Mouse (Mus musculus): ENCODE measurements around the gene Irf2bp2.
"Not testable (repeated sequence)": the region's sequence is repeated elsewhere in the genome, so short reads cannot be mapped to it uniquely, and the experiment has no call there.

Gene Irf2bp2

DNA sequence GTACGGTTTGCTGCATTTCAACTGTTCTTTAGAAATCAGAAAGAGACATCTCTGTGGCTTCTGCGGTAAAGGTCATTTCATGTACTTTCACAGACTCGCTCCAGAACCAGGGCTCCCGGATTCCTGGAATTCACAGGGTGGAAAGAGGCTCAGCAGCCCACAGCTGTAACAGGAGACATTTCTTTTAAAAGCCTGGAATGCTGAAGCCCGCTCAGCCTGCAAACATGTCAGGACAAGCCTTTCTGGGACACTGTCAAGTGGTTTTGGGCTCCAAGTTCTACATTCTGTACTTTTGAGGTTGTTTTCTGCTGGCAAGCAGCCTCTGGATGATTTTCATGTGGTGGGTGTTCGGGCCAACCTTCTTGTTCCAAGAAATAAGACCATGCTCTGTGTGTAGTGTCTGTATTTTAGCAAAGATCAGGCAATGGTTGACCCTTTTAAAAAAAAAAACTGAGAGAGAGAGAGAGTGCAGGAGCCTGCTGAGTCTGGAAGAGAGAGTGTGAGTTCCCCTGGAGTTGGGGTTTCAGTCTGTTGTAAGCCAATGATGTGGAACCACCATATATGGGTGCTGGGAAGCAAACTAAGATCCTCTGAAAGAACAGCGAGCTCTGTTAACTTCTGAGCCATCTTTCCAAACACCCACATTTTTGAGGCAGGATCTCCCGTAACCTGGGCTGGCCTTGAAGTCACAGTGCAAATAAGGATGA lies 9.6 kb upstream of the Irf2bp2 start:
- no peak for DNase-seq (ENCODE audit: low read depth in 1 of 2, low spot score in 2 of 2)

DNA sequence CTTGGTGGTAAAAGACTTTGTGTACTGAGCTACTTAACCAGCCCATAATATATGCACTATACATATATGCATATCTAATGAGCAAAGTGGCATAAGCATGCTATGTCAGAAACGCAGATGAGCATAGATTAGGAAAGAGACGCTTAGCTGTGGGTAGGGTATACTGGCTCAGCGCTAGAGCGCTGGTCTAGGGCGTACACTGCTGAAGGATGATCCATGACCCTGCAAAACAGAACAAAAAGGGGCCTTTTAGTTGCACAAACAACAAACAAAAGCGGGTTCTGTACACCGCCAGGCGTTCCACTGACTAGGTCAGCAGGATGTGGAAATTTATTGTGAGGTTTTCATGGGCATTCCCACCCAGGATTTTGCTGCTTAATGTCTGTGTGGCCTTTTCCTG lies 8.9 kb upstream of the Irf2bp2 start:
- no peak for DNase-seq (ENCODE audit: low read depth in 1 of 2, low spot score in 2 of 2)

DNA sequence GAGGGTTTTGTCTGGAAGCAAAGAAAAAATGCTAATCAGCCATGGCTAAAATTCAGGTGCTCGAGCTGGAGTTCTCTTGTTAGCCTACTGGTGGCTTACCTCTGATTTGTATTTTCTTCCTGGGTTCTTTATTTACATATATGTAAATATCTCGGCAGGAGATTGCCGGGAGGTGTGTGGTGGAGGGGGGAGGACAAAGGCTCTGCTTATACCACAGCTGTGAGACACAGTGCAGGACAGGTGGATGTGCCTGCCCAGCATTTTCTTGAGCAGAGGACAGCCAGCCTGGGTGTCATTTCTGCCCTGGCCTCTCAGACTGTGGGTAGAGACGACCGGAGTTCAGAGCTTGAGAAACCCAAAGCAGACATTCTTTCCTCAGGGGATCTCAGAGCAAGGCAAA lies 7.5 kb upstream of the Irf2bp2 start:
- no peak for DNase-seq (ENCODE audit: low read depth in 1 of 2, low spot score in 2 of 2)

DNA sequence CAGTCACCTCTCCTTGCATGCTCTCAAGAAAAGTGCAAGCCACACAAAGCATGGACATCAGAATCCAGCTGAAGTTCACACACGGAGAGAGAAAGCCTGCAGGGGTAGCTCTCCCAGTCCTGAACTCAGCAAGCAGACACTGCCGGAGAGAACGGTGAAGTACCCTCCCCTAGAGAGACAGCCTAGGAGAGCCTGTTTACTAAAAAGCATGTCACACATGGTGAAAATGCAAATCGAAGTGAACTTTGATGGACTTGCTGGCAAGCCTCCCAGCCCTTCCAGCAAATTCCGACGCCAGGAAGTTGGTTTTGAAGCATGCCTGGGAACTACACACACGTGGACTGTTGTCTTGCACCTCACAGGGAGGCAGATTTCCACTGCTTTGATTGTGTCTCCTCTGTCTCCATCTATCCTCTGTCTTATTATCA lies 7.0 kb upstream of the Irf2bp2 start:
- no peak for DNase-seq (ENCODE audit: low read depth in 1 of 2, low spot score in 2 of 2)

DNA sequence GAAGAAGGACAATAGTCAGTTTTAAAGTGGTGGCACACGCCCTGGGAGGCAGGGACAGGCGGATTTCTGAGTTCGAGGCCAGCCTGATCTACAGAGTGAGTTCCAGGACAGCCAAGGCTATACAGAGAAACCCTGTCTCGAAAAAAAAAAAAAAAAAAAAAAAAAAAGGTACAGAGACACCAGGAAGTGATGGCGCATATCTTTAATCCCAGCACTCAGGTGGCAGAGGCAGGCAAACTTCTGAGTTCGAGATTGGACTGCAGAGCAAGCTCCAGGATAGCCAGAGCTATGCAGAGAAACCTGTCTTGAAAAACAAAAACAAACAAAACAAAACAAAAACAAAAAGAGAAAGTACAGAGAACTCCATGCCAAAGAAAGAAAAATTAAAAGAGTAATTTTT lies 6.6 kb upstream of the Irf2bp2 start:
- DNase-seq (ENCODE audit: low read depth in 1 of 2, low spot score in 2 of 2), result not testable (repeated sequence)

DNA sequence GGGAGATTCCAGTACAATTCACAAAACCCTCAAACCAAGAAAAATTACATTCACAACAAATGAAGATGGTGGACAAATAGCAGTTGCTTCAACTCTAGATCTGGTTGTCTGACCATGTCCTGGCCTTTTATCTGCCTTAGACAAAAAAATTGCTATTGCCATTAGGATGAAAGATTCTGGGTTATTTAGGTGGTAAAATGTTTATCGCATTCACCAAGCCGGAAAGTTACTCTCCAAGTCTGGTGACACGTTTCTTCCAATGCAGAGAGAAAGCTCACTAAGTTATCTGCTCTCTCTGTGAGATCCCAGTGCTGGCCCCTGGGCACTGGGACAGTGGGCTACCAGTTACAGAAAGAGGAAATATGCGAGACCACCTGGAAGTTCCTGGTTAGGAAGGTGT lies 5.5 kb upstream of the Irf2bp2 start:
- DNase-seq (ENCODE audit: low read depth in 1 of 2, low spot score in 2 of 2), result no peak

DNA sequence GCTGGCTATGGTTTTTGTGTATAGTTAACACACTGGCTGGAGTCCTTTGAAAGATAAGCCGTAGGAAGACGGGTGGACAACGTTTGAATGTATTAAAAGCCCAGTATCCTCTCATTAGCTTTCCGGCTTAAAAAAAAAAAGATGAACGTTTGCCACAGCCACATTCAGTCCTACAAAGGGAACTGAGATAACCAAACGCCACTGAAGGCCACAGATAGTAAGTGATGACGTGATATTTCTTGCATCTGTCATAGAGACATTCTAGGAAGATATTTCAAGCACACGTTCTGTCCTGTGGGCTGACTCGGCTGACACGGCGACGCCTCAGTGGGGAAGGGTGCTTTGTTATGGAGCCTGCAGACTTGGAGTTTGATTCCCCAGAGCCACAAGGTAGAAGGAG lies 4.4 kb upstream of the Irf2bp2 start:
- no peak for DNase-seq (ENCODE audit: low read depth in 1 of 2, low spot score in 2 of 2)

DNA sequence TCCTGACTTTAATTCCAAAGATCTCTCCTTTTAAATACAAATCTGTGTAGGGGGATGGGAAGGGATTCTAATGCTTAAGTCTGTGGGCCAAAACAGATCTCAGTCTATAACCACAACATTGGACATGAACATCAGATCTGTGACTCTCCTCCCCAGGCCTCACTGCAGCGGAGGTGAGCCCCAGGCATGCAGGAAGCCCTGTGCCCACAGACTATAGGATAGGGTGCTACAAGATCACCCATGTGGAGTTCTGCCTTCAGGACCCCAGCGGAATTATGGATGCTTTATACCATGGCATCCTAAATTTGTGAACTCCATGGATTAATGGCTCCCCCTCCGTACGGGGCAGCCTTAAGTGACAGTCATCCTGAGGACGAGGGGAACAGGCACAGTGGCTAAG lies 2.9 kb upstream of the Irf2bp2 start:
- no peak for DNase-seq (ENCODE audit: low read depth in 1 of 2, low spot score in 2 of 2)

DNA sequence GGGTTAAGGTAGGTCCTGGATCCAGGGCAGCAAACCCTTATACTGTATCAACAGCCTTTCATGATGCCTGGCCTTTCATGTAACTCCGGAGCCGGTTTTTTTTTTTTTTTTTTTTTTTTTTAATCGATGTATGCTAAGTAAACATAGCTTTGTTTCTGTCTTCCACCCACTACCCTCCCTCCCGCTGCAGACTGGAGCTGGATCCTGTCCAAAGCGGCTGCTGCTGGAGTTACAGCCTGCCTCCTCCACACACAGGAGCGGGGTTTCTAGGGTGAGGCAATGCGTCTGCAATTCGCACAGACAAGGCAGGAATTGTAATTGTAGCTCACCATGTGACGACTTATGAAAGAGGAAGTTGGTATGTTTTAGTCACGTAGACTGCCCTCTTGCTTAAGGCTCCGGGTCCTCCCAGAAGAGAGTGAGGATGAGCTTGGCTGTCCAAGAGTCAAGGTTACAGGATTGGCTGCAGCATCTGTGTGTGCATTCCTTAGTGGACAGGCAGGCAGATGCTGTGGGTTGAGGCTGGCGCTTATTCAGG lies 2.4 kb upstream of the Irf2bp2 start:
- DNase-seq (ENCODE audit: low read depth in 1 of 2, low spot score in 2 of 2), result peak; percentile 84 to 95

DNA sequence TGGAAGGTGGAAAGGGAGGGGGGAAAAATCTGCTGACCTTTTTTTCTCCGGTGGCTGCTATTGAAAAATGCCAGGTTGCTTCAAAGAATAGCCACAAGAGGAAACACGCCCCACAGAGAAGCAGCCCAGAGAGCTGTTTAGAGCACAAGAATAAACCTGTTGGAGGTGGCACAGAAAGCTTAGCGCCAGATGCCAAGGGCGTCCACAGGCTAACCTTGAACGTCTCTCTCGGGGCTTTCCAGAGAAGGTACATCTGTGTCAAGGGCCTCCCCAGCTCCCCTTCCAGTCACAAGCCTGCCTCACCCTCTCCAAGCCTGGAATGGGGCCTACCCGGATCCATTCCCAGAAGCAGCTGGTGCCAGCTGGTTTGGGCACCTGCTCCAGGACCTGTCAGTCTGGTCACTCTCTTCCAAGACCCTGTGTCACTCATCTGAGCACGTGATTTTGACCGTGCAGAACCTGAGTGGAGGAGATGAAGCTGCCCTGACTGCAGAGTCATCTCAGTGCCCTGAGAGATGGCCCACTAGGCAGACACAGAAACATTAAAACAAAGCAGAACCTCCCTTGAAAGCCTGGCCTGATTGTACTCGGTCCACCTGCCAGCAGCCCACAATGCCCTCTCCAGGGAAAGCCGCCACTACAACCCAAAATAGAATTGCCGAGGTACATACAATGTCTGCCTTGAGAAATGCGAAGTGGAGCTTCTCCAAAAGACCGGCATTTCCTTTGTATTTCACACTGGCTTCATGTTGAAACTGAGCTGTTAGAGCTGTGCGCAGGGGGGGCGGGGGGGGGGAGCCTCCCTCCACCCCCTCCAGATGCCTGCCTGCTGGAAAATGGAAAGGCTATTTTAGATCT lies 1.6 kb upstream of the Irf2bp2 start:
- peak in 1 of 2 experiments; percentile 63 for DNase-seq (ENCODE audit: low read depth in 1 of 2, low spot score in 2 of 2)

DNA sequence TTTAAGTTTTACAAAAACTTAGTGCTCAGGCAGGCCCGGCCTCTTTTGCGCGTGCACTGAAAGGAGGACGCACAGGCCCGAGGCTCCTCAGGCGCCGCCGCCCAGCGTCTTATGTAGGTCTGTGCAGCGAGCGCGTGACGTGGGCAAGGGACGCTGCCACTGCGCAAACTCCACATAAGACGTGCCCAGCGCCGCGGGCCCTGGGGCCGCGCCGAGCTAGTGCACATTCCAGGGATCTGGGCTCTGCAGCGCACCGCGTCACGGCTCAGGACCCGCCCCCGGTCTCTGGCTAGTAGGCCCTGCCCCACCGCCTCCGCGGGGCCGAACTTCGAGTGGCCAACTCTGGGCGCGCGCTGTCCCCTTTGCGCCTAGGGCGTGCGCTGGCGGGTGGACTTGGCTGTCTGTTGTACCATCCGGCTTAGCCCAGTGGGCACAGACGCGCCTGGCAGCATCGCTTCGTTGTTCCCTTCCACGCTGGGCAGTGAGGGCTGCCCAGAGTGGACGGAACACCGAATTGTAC lies 755 bp upstream of the Irf2bp2 start:
- peak; percentile 97 to 99 for DNase-seq (ENCODE audit: low read depth in 1 of 2, low spot score in 2 of 2)

DNA sequence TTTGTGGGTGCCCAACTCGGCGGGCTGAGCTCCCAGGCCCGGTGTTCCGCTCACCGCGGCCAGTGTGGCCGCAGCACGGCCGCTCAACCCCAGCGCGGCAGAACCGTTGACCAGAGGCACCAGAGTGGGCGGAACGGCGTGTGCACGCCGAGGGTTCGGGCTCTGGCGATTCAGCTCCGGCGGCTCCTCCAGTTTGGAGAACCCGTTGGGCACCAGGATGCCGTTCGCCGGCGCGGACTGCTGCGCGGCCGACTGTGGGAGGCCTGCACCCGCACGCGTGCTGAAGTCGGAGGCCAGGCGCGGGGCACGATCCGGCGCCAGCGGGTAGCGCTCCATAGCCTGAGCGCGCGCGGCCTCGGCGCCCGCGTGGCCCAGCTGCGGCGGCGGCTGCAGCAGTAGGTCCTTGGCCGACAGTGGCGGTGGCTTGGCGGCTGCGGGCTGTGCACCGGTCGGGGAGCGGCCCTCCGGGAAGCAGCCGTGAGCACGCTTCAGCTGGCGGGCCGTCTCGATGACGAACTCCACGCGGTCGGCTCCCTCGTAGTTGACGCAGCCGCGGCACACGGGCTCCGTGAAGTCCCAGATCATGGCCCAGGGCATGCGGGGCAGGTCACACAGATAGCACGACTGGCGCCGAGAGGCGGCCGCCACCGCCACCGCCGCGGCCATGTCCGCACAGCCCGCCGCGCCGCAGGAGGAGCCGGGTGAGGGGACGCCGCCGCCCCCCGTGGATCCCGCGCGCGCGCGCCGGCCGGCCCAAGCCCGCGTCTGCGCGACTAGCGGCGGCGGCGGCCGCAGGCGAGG lies 815 bp downstream of the Irf2bp2 start:
- peak in 1 of 2 experiments; percentile 25 for DNase-seq (ENCODE audit: low read depth in 1 of 2, low spot score in 2 of 2)

DNA sequence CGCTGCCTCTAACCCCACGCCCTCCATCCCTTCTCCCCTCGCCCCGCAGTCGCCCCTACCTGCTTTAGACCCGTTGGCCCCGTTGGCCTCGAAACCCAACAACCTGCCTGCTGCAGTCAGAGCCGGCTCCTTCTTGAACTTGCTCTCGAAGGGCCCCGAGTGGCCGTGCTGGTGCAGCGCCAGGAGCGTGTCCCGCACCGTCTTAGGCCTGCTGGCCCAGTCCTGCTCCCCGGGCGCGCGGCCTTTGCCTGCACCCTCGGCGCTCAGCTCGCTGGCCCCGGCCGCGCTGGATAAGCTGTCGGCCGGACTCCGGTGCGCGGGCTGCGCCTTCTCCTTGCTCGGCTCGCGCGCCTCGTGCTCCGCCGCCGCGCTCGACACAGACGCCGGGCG lies 1.4 kb downstream of the Irf2bp2 start:
- DNase-seq (ENCODE audit: low read depth in 1 of 2, low spot score in 2 of 2), result peak in 1 of 2 experiments; percentile 12

DNA sequence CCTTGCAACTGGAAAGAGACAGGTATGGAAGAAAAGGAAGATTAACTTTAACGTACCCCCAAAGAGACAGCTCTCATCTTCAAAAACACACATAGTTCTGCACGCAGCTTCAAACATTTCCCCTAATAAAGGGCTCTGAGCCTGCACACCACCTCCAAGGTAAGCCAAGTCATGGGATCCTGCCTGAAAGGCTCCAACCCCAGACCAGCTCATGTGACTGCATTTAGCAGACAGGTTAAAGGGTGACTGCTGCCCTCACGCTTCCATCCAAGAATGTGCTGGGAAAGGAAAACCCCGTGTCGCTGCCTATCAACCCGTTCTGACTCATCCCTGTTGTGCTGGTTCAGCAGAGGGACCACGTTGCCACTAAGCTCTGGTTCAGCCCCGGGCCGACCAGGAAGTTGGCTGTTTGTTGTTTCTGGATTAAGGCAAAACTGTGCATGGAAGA lies 1.9 kb downstream of the Irf2bp2 start:
- peak in 1 of 2 experiments; percentile 75 for DNase-seq (ENCODE audit: low read depth in 1 of 2, low spot score in 2 of 2)

DNA sequence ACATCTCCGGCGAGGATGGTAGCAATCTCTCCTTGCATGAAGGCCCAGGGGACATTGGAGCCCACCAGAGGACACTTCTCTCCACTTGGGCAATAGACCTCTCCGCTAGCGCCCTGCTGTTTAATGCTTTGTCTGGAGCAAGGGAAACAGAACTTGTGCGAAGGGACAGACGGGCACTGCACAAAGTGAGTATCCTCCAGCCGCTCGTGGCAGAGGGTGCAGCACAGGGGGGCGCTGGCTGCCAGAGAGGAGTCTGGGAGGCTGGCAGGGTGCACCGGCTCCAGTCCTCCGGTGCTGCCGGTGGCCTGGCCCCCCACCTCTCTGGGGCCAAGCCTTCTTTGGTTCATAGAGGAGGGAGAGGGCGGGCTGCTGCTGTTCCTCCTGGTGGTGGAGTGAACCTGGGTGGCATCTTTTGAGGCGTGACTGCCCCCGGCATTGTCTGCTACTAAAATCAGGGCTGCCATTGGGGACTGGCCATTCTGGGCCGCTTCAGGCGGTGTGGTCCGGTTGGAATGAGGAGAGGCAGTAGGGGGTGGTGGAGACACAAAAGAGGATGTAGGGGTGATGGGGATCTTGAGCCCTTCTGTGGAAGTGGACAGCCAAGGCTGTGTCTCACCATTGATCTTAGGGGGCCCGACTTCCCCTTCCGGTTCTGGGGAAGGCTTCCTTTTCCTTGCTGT lies 2.5 kb downstream of the Irf2bp2 start:
- DNase-seq (ENCODE audit: low read depth in 1 of 2, low spot score in 2 of 2), result no peak

DNA sequence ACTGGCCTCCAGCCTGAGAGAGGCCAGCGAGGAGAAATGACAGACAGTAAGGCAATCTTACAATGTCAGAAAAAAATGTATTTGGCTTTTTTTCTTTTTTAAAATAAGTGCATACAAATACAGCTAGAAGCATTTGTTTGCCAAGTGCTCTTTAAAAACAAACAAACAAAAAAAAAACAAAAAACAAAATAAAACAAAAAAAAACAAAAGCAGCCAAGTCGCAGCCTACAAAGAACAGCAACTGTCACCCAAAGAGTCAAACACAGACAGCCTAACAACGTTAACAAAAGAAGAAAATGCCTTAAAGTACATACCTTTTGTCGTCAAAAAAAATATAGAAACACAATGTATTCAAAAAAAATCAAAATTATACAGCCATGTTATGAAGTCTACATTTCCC lies 3.2 kb downstream of the Irf2bp2 start:
- DNase-seq (ENCODE audit: low read depth in 1 of 2, low spot score in 2 of 2), result no peak

DNA sequence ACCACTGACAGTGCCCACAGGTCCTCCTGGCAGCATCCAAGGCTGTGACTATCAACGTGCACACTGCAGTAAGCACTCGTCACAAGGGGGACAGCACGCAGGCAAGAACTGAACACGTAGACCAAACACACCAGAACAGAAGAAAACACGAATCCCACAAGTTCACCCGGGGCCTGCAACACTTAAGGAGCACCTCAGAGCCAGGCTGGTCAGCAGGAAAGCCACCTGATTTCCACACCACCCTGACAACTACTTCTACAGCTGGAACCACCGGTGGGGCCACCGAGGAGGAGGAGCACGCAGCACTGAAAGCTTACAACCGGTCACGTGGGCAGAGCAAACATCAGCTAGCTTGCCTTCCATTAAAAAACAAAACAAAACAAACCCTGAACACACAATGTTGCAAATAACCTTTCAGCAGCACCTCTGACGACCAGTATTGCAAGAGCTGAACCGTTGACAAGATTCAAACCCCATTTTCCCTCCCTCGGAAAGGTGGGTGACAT lies 3.7 kb downstream of the Irf2bp2 start:
- DNase-seq (ENCODE audit: low read depth in 1 of 2, low spot score in 2 of 2), result no peak

DNA sequence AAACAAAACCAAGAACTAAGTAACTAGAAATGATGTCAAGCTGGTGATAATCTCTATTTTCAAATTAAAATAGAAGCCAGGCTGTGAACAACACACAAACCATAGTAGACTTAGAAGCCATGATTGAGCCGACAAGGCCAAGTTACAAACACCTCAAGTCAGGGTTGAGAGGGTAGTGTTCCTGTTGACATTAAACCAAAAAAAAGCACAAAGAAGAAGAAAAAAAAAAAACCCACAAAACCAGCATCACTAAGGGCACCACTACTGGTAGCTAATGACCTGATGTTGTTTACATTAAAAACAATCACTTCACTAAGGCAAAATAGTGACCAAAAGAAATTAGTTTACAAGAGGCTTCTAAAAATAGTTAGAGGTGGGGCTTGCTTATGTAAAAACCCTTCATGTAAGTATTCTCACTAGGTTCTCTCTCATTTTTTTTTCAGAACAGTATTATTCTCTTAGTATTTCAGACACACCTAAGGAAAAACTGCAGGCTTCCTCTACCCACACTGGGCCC lies 4.2 kb downstream of the Irf2bp2 start:
- DNase-seq (ENCODE audit: low read depth in 1 of 2, low spot score in 2 of 2), result no peak

DNA sequence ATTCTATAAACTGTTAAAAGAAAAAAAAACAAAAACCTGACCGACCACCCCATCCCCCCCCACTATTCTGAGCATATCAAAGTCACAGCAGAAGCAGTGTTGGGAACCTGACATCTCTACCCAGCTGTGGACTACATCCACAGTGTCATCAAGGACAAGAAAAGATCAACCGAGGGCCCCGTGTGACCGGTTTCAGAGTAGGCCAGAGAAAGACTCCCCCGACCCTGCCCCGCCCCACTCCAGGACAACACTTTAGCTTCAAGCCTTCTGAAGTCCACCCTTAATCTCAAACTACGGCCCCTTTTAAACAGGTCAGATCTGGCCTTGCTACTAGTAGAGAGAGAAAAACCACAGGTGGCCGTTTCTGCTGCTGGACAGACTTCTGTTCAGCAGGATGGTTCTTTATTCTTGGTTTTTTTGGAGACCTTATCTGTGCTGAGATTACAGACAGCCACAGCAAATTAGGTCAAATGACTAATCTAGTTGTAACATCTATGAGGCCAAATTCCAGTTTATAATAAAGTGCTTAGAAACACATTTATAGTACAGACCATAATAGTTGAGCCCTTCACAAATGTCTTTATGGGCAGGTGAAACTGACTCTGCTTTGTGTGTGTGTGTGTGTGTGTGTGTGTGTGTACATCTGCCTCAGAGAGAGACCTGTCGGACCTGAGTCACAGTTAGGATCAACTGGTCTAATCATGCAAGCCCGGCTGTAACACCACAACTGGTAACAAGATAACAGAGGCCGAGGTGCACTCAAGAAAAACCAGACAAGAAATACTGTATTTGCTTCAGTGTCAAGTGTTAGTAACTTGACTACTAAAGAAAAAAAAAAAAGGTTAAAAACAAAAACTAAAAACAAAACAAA lies 4.9 kb downstream of the Irf2bp2 start:
- no peak for DNase-seq (ENCODE audit: low read depth in 1 of 2, low spot score in 2 of 2)

All from monocyte, adult 2 months (primary cell).